Mouse (Mus musculus): ENCODE data around the gene Ide. TPM values are rescaled to one million over a fixed set of nuclear protein-coding genes. Genes with fewer than 3 reads are reported as not detected.
A peak's percentile ranks its signal among the peaks of the same experiment; 100 is the strongest.

Ide gene
- total RNA-seq (2021) = 10 to 100 TPM; 37.8 to 37.9 TPM

GRCm38 (mm10) chr19:37337752-37338151 is at the start of gene Ide:
Gene Ide (minus strand): TSS chr19:37337852.
- DNase-seq = no peak

- DNase-seq = no peak
Measured at GRCm38 (mm10) chr19:37386126-37386525, 48.5 kb upstream of the Ide start.

GRCm38 (mm10) chr19:37378816-37379215 is 41.2 kb upstream of the Ide start:
- no peak for DNase-seq

DNA sequence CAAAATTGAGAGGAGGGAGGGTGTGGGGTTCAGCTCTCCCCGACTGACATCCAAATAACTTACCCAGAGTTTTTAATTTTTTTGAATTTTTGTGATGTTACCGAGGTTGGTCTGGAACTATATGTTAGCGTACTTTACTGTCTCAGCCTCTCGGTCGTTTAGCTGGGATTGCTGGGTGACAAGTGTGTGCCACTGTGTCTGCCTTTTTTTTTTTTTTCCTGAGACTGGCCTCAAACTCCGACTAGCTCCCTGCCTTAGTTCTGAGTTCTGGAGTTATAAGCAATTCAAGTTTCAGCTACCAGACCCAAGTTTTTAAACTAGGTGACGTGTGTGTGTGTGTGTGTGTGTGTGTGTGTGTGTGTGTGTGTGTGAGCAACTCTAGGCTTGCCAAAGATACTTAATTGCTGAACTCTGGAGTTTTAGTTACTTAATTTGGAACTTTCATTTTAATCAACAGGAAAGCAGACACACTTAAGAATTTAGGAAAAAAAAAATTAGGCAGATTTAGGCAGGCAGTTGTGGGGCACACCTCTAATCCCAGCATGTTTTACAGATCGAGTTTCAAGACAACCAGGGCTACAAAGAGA is 39.8 kb upstream of the Ide start:
- DNase-seq = no peak

- DNase-seq = no peak
Measured at GRCm38 (mm10) chr19:37376841-37377240, 39.2 kb upstream of the Ide start.

DNA sequence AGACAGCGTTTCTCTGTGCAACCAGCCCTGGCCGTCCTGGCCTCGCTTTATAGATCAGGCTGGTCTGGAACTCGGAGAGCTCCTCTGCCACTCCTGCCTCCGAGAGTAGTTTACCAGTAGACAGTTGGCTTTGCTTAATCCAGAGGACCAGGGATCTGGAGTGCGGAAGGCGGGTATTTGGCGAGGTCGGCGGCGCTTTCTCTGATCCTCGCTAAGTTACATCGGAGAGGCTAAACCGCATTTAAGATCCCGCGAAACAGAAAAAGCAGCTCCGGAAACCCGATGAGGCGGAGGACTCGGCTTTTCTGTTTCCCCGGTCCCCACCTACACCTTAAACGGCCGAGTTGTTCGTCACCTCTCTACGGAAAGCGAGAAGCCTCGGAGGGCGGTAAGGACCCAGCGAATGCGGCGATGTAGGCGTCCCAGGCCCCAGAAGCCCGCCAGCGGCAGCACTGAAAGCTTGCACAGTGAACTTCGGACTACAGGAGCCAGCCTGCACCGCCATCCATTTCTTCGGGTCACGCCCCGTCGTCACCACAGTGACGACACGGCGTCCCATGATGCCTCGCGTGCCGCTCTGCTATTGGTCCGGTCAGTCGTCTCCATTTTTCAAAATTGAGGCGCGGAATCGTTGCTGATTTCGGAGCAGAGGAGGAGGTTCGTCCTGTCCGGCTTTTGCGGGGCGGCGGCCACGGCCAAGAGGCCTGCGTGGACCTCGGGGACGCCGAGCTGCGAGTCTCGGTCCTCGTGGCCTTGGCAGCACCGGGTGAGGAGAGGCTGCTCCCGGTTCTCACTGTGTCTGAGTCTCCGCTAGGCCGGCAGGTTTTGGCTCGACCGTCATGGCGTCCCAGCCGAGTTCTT is 38.3 kb upstream of the Ide start, which contains the start of gene Kif11:
Kif11 (plus strand) TSS at position 649 of the 861 bp plus-strand sequence.
- DNase-seq = peak; percentile 94 to 96

DNA sequence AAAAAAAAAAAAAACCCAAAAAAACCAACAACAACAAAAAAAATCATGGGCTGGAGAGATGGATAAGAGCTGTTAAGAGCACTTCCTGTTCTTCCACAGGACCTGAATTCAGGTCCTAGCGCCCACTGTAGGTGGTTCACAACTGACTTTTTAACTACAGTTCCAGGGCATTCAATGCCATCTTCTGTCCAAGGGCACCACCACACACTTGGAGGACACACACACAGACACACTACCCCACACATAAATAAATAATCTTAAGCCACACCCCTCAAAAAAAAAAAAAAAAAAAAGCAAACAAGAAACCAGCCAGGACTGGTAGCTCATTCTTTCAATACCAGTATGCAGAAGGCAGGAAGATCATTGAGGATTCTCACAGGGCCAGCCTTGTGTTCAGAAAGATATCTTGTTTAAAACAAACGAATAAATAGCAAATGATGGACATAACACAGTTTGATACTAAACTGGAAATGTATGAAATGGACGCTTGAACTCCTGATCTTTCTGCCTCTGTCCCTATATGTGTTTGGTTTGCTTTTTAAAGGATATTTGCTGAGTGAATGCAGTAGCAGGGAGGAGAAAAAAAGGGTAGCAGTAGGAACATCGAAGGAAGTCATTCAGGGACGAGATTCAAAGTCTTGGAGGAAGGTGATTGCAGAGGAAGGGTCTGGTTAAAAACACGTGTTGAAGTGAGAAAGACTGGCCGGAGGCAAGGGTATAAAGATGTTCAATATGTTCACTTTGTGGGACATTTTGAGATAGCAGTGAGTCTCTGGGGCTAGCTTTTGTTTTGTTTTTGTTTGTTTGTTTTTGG is 37.5 kb upstream of the Ide start:
- DNase-seq = no peak

DNA sequence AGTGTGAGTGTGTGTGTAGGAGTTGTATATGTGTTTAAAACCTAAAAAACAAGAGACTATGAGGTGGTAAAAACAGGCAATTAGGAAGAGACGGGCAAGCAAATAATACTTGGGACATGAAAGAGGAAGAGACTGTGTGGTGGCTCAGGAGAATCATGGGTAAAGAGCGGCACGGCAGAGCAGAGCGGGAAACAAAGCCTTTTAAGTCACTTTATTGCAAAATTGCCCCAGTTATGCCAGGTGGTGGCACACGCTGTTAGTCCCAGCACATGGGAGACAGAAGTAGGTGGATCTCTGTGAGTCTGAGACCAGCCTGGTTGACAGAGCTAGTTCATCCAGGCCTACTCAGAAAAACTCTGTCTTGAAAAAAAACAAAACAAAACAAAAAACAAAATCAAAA is 32.7 kb upstream of the Ide start:
- no peak for DNase-seq

GRCm38 (mm10) chr19:37369921-37370320 is 32.3 kb upstream of the Ide start:
- DNase-seq = no peak

- DNase-seq = no peak
Measured at GRCm38 (mm10) chr19:37368990-37369389, 31.3 kb upstream of the Ide start.

DNA sequence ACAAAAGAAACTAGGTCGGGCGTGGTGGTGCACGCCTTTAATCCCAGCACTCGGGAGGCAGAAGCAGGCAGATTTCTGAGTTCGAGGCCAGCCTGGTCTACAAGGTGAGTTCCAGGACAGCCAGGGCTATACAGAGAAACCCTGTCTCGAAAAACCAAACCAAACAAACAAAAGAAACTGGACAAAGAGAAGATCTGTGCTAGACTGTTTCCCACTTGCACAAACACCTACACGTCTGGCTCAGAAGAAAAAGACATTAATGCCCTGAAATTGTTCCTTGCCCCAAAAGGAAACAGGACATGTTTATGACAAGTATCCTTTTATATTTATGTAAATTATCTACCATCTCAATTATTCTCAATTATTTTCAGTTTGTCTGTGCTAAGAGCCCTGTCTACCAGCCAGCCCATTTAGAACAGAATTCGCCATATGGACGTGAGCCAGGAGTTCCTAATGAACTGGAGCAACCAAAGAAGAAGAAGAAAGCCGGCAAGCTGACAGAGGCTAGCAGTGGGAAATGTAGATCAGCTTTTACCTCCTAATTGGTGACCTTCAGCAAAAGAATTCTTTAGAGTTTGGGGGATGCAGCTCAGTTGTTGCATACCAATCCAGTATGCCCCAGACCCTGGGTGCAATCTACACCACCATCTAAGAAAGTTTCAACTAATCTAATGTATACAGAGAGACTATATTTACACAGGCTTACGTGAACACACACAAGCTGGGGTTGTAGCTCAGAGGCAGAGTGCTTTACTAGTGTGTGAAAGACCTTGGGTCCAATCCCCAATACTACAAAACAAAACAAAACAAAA is 25.7 kb upstream of the Ide start:
- DNase-seq = peak in 1 of 2 experiments; percentile 24

DNA sequence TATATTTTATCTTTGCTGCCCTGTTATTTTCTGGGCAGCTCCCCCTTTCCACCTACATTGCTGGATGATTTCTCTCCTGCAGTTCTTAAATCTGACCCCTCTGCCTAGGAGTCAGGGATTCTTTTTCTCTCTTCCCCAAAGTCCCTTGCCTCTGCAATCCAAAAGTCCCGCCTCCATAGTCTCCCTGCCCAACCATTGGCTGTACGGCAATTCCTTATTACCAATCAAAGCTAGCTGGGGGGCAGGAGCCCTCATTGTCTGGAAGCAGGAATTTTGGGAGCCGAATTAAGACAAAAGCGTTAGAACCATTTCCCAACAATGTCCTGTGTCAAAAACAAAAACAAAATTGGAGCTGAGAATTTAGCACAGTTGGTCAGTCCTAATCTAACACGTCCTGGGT is 24.9 kb upstream of the Ide start:
- DNase-seq = no peak

DNA sequence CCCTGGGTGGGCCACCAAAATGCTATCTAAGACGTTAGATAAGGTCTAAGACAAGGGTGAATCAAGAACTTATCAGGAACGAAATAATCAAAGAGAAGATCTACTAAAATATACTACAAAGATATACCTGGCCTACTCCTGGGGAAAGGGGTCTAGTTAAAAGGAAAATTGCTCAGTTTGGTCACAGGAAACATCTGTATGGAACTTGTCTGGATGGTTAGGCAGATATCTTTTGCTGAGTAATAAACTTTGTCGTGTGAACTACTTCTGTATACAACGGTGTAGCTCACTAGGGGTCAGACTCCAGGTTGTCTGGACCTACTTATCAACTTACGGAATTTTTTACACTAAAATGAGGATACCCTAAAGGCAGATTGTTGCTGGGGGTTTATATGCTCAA is 22.4 kb upstream of the Ide start:
- DNase-seq = no peak

DNA sequence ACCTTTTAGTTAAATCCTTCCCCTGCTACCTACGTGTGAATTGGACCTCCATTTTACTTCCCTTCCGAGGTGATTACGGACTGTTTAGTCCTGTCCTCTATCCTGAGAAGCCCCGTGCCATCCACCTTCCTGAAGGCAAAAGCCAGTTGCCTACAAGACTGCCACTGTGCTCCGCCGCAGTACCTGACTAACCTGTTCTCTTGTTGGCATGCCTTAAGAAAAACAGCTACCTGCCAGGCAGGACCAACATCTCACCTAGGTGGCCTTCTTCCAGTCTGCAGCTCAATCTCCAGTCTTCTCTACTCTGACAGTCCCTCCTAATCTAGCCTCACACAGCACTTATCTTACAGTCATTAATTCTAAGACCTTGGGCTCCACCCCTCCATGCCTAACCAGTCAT is 15.7 kb upstream of the Ide start:
- no peak for DNase-seq

GRCm38 (mm10) chr19:37352756-37353155 is 15.1 kb upstream of the Ide start:
- no peak for DNase-seq

- no peak for DNase-seq
Measured at GRCm38 (mm10) chr19:37348952-37349351, 11.3 kb upstream of the Ide start.

DNA sequence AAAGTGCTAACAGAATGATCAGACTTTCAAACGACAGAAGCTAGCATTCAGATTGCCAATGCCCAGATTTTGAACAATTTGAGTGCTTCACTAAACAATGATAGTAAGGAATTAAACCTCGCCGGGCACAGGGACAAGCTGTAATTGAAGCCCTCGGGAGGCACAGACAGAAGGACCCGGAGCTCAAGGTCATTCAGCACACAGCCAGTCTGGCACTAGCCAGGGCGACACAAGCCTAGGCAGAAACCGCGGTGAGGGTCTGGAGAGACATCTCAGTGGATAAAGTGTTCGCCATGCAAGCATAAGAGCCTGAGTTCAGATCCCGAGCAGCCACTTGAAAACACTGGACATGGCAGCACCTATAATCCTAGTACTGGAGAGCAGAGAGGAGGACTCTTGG is 10.7 kb upstream of the Ide start:
- no peak for DNase-seq

GRCm38 (mm10) chr19:37346258-37346657 is 8.6 kb upstream of the Ide start:
- no peak for DNase-seq

DNA sequence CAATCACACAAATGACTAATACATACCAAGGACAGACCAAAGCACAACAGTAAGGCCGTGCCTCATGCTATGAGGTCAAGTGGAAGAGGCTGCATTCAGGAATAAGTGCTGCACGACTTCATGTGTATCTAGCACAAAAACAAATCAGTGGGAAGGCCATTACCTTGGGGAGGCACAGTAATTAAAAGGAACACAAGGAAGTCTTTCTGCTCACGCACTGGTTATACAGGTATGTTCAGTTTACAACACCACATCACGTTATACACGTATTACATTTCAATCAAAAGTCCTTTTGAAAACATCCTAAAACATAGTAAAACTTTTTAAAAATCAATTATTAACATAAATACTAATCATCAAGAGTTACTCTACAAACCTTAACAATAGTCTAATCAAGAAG is 6.2 kb upstream of the Ide start:
- DNase-seq = no peak

DNA sequence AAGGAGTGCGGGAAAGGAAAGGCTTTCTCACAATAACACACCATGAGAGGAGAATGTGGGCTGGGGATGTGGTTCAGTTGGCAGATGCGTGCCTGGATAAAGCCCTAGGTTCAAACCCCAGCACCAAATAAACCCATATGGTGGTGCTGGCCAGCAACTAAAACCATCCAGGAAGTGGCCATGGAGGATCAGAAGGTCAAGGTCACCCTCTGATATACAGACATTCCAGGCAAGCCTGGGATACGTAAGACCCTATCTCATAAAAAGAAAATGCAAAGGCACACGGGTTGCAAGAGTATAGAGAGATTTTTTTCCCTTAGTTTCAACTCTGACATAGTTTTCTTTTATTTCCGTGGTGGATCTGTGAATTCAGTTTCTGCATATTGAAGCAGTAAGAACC is 3.3 kb upstream of the Ide start:
- no peak for DNase-seq

DNA sequence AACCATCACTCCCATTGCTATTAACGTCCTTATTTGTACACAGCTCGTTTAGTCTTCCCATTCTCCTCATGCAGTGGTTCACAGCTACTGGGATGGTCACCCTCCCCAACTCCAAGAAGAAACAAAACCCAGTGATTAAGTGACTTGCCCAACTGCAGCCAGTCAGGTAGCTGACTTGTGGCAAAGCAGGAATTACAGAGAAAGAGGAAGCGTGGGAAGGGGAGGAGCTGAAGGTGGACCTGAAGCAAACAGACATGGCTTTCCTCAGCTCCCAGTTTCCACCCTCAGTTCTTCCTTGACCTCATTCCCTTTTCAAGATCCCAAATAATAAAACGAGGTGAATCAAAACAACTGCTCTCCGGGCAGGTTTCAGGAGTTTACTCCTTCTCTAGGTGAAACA is 2.8 kb upstream of the Ide start:
- DNase-seq = no peak

GRCm38 (mm10) chr19:37335392-37335791 is 2.3 kb downstream of the Ide start:
- no peak for DNase-seq

All from layer of hippocampus, postnatal 36 days (tissue).